Mouse (Mus musculus): ENCODE results near the gene Cdan1.
A peak's percentile ranks its signal among the peaks of the same experiment; 100 is the strongest.
"Not testable (repeated sequence)": the region's sequence is repeated elsewhere in the genome, so short reads cannot be mapped to it uniquely, and the experiment has no call there.

The Cdan1 gene

DNA sequence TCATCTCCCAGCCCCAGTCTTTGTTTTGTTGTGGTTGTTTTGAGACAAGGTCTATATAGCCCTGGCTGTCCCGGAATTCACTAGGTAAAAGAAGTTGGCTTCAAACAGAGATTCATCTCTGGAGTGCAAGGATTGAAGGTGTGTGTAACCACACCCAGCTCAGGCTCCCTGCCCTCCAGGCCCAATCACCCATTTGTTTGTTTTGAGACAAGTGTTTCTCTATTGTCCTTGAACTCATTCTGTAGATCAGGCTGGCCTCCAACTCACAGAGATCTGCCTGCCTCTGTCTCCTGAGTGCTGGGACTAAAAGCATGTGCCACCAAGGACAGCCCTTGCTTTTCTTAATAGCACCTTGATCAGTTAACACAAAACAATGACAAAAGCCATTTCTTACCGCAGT, 101.9 kb downstream of the Cdan1 start:
- DNase-seq (ENCODE audit: extremely low read depth, low read depth) = no peak

DNA sequence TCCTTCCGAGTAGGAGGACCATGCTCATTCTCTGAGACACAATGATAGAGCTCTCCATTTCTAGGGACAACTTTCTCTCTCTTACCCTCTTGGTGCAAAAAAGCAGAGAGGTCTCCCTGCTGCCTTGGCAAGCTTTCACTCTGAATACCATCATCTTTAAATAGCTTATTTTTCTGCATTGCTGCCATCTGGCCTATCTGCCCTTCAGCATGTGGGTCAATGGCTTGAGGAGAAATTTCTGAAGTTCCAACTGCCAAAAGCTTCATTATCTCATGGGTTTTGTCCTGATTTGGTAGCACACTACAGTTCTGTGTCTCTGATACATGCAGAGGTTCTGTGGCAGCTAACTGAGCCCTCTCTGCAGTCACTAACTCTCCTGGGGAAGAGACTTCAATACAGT, 104.4 kb downstream of the Cdan1 start:
- DNase-seq (ENCODE audit: extremely low read depth, low read depth) = no peak

- no peak for DNase-seq (ENCODE audit: extremely low read depth, low read depth)
These were observed 117.9 kb downstream of the Cdan1 start for GRCm38 (mm10) chr2:120731877-120732530.

DNA sequence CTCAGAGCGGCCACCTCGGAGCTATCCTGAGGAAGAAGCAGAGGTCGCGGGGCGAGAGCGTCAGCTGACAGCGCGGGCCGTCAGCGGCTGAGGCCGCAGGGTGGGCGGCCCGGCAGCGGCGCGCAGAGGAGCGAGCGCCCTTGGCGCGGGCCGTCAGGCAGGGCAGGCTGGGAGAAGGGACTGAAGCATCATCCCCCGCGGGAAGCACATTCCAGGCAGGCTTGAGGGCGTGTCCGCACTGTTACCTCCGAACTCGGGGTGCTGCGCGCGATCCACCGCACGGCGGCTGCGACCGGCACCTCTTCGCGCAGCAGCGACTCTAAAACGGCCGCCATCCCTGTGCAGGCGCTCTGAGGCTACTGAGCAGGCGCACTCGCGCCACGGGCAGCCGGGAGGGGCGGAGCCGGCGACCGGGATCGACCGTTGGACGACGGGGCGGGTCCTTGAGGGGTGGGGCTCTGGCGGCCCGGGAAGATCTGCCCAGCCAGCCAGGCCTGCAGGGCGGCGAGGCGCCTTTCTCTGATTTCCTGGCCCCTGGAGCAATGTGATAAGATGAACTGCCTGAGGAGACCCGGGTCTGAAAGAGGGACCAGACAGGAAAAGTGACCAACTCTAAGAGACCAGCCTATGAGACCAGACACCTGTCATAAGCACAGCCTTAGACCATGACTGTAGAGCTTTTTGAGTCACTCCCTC, 118.6 kb downstream of the Cdan1 start:
- peak; percentile 73 for DNase-seq (ENCODE audit: extremely low read depth, low read depth)

DNA sequence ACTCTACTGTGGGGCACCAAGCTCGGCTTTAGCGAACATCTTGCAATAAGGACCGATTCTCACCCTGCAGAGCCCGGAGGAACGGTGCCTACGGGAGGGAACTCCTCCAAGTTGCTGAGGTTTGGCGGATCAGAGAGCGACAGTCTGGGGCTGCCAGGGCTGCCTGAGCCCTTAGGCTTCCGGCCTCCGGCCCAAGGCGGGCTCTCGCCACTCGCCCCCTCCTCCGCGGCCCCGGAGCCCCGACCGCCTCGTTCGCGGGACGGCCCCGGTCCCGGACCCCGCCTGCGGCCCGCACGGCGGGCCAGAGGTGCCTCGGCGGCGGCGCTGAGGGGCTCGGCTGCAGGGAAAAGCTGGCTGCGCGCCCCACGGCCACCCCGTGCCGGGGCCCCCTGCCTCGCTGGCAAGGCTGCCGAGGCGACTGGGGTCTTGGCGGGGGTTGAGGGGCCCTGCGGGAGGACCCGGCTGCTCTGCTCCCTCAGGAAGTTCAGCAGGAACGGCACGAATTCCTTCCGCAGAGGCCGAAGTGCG, 119.2 kb downstream of the Cdan1 start:
- no peak for DNase-seq (ENCODE audit: extremely low read depth, low read depth)

GRCm38 (mm10) chr2:120729775-120730585, 119.9 kb downstream of the Cdan1 start:
- peak; percentile 40 for DNase-seq (ENCODE audit: extremely low read depth, low read depth)

- DNase-seq (ENCODE audit: extremely low read depth, low read depth) = no peak
These were observed 125.8 kb downstream of the Cdan1 start for GRCm38 (mm10) chr2:120724176-120724575.

- DNase-seq (ENCODE audit: extremely low read depth, low read depth) = no peak
These were observed 126.3 kb downstream of the Cdan1 start for GRCm38 (mm10) chr2:120723621-120724020.

DNA sequence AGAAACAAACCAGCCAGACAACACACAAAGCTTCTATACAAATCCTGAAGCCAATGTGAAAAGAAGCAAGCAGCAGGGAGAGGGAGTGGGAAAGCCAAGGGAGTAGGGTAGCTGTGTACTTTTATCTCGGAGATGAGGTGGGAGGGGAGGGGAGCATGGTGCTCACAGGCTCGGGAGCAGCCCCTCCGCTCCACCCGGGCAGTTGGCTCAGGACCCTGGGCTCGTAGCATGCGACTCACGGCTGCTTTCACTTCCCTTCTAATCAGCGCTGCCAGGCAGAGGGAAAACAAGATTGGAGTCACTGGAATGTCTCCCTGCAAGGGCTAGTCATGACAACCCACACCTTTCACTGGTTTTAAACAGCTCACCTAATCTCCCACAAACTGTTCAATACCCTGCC, 127.4 kb downstream of the Cdan1 start:
- DNase-seq (ENCODE audit: extremely low read depth, low read depth) = no peak

DNA sequence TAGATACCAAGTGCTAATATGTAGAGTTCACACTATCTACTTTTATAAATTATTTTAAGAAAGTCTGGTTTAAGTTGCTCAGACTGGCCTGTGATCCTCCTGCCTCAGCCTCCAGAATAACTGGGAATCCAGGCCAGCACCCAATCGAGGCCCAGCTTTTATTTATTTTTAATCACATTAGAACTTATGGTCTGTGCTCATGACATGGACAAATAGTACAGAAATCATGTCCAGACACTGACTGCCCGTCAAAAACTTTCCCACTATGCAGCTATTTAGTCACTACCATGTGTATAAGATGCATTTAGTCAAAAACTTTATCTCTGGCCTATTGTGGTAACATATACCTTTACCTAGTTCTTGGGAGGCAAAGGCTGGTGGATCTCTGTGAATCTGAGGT, 128.0 kb downstream of the Cdan1 start:
- DNase-seq (ENCODE audit: extremely low read depth, low read depth) = no peak

GRCm38 (mm10) chr2:120720821-120721220, 129.1 kb downstream of the Cdan1 start:
- DNase-seq (ENCODE audit: extremely low read depth, low read depth) = no peak

DNA sequence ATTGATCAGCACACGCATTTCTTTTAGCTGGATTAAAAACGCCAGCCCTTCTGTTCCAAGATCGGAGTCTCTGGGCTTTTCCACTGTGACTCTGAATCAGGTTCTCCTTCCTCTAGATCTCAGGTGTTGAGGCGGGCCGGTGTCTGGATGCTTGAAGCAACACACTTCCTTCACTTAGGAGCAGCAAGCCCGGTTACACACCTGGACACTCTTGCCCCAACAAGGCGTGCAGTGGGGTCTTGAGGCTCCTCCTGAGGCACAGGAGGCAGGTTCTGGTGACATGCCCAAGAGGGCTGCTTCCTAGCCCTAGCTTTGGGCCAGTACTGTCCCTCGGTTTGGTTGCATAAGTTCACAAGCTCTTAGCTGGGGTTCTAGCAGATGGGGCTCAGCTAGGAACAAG, 131.4 kb downstream of the Cdan1 start:
- no peak for DNase-seq (ENCODE audit: extremely low read depth, low read depth)

GRCm38 (mm10) chr2:120713441-120713840, 136.5 kb downstream of the Cdan1 start:
- DNase-seq (ENCODE audit: extremely low read depth, low read depth) = no peak

- DNase-seq (ENCODE audit: extremely low read depth, low read depth) = peak; percentile 22
These were observed 139.0 kb downstream of the Cdan1 start for GRCm38 (mm10) chr2:120710948-120711347.

DNA sequence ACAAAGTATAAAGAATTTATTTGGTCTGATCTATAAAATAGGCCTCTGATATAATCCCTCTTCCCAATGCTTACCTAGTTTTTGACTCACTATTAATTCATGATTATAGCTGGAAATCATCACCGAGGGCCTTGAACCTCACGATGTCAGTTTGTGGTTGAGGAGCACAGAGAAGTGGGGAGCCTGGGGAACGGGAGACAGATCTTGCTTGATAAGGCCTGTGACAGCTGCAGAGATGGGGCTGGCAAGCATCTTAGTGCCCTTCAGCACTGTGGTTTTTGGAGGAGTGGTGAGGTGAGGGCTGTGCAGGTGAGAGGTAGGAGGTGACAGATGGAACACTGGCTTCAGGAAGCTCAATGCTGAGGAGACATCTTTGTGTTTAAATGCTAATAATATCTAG, 139.8 kb downstream of the Cdan1 start:
- DNase-seq (ENCODE audit: extremely low read depth, low read depth) = peak; percentile 26

GRCm38 (mm10) chr2:120707041-120707440, 142.9 kb downstream of the Cdan1 start:
- DNase-seq (ENCODE audit: extremely low read depth, low read depth) = no peak

GRCm38 (mm10) chr2:120702675-120703074, 147.3 kb downstream of the Cdan1 start:
- no peak for DNase-seq (ENCODE audit: extremely low read depth, low read depth)

GRCm38 (mm10) chr2:120700379-120700885, 149.5 kb downstream of the Cdan1 start:
- peak; percentile 43 for DNase-seq (ENCODE audit: extremely low read depth, low read depth)

DNA sequence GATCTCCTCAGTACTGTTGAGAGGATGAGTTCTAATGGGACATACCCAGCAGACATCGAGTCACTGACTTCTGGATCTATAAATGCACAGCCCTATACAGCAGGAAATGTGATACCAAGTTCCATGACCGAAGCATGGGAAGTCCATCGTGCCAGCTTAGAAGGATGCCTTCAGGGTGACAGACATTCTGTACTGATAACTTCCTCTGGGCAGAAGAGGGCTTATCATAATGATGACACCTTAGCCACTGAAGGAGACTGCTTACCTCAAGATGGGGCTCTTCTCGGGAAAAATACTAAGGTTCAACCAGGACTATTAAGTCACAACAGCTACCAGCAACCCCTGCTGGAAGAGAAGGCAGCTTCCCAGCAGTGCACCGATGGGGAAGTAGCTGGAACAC, 152.2 kb downstream of the Cdan1 start:
- DNase-seq (ENCODE audit: extremely low read depth, low read depth) = peak; percentile 72

- DNase-seq (ENCODE audit: extremely low read depth, low read depth) = not testable (repeated sequence)
These were observed 168.8 kb downstream of the Cdan1 start for GRCm38 (mm10) chr2:120681151-120681550.

GRCm38 (mm10) chr2:120670253-120670652, 179.7 kb downstream of the Cdan1 start:
- DNase-seq (ENCODE audit: extremely low read depth, low read depth) = no peak

DNA sequence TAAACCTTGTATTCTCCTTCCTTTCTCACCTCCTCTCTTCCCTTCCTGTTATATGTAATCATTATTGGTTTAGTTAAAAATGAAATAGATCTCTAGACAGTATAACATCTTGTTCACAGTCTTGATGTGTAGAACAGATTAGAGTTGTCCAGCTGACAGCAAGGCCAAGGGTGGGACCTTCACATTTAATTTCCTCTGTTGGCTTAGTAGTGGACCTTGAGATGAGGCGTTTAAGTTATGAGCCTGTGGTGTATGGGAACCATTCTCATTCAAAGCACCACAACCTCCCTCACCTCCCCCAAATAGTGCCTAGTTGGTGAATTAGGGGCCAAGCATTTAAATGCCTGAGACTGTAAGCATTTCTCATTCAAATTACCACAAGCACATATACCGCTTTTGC, 182.5 kb downstream of the Cdan1 start:
- DNase-seq (ENCODE audit: extremely low read depth, low read depth) = no peak

All from MEL-GATA-1-ER (cell line).